Mouse (Mus musculus): Measurements from ENCODE around the gene Zdhhc14. TPM values are rescaled to one million over a fixed set of nuclear protein-coding genes. Genes with fewer than 3 reads are reported as not detected.
"Not testable (repeated sequence)": the region's sequence is repeated elsewhere in the genome, so short reads cannot be mapped to it uniquely, and the experiment has no call there.

The Zdhhc14 gene
- polyA plus RNA-seq, 1 experiment from 2014 or later = 2.0 TPM

- H3K36me3 ChIP-seq (ENCODE audit: control insufficient read depth, insufficient read depth, low read length) = no peaks in the 10 kb centered on the region
- no peak for DNase-seq (ENCODE audit: low spot score, missing footprints)
- H3K9ac ChIP-seq (ENCODE audit: low read length) = no peak overlapping the region
- no peak overlapping the region for H3K4me2 ChIP-seq
- no peaks in the 10 kb centered on the region for H3K27me3 ChIP-seq (ENCODE audit: control insufficient read depth, insufficient read depth, low read length)
- H3K27ac ChIP-seq (ENCODE audit: low read depth, low read length) = no peak overlapping the region
- 74% methylated on average over 6 of the region's 6 CpGs for WGBS
- no peaks in the 10 kb centered on the region for H3K4me1 ChIP-seq (ENCODE audit: control insufficient read depth, insufficient read depth, low read length)
- H3K4me3 ChIP-seq (ENCODE audit: low read depth, low read length) = no peak overlapping the region
- H3K9me3 ChIP-seq (ENCODE audit: control insufficient read depth, low read length) = no peaks in the 10 kb centered on the region
- no peak for ATAC-seq (ENCODE audit: low FRiP score)
Measured at GRCm38 (mm10) chr17:5622764-5623163, 130.4 kb downstream of the Zdhhc14 start.

DNA sequence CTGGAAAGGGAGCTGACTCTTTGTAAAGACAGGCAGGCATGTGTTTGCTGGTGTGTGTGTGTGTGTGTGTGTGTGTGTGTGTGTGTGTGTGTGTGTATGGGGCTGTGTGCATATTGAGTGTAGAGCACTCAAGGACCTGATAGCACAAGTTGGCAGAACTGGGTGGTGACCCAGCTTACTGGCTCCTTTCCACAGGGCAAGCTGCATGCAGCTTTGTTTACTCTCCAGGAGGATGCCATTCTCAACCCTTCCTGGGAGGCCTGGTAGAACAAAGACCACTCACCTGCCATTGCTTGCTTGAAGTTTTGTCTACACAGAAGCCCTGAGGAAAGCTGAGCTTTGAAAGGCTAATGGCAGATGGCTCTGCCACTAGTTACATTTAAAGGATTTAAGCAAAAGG lies 130.8 kb downstream of the Zdhhc14 start:
- no peak overlapping the region for H3K27ac ChIP-seq (ENCODE audit: low read depth, low read length)
- H3K27me3 ChIP-seq (ENCODE audit: control insufficient read depth, insufficient read depth, low read length) = no peaks in the 10 kb centered on the region
- DNase-seq (ENCODE audit: low spot score, missing footprints) = no peak
- no peak overlapping the region for H3K4me3 ChIP-seq (ENCODE audit: low read depth, low read length)
- H3K4me1 ChIP-seq (ENCODE audit: control insufficient read depth, insufficient read depth, low read length) = no peaks in the 10 kb centered on the region
- H3K9me3 ChIP-seq (ENCODE audit: control insufficient read depth, low read length) = no peaks in the 10 kb centered on the region
- no peak overlapping the region for H3K4me2 ChIP-seq
- no peak overlapping the region for H3K9ac ChIP-seq (ENCODE audit: low read length)
- no peak for ATAC-seq (ENCODE audit: low FRiP score)
- H3K36me3 ChIP-seq (ENCODE audit: control insufficient read depth, insufficient read depth, low read length) = no peaks in the 10 kb centered on the region

- DNase-seq (ENCODE audit: low spot score, missing footprints); H3K27ac ChIP-seq (ENCODE audit: low read depth, low read length); ATAC-seq (ENCODE audit: low FRiP score); H3K9me3 ChIP-seq (ENCODE audit: control insufficient read depth, low read length); H3K9ac ChIP-seq (ENCODE audit: low read length); H3K4me2 ChIP-seq; H3K36me3 ChIP-seq (ENCODE audit: control insufficient read depth, insufficient read depth, low read length); H3K27me3 ChIP-seq (ENCODE audit: control insufficient read depth, insufficient read depth, low read length); H3K4me3 ChIP-seq (ENCODE audit: low read depth, low read length); H3K4me1 ChIP-seq (ENCODE audit: control insufficient read depth, insufficient read depth, low read length): not testable (repeated sequence)
- WGBS = 80% methylated on average over 1 of the region's 1 CpGs
Measured at GRCm38 (mm10) chr17:5624815-5625214, 132.5 kb downstream of the Zdhhc14 start.

DNA sequence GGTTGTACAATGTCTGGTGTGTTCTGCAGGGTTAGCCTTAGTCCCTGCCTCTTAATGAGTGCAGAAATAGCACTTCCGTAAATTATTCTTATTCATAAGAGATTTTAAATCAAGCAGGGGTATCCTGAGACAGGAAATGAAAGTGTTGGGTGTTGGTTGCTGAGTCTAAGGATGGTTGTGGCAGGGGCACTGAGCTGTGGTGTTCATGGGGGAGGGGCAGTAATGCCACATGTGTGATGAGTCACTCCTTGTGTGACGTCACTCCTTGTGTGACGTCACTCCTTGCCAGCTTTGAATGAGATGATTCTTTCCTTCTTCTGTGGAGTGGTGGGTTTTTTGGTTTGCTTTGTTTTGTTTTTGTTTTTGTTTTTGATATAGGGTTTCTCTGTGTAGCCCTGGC lies 134.0 kb downstream of the Zdhhc14 start:
- Histone ChIP-seq H3K27me3 (ENCODE audit: control insufficient read depth, insufficient read depth, low read length) (no peaks in the 10 kb centered on the region), H3K4me3 (ENCODE audit: low read depth, low read length) (no peak overlapping the region), H3K9me3 (ENCODE audit: control insufficient read depth, low read length) (no peaks in the 10 kb centered on the region), H3K27ac (ENCODE audit: low read depth, low read length) (no peak overlapping the region), H3K4me2 (no peak overlapping the region), H3K36me3 (ENCODE audit: control insufficient read depth, insufficient read depth, low read length) (no peaks in the 10 kb centered on the region), H3K9ac (ENCODE audit: low read length) (no peak overlapping the region), H3K4me1 (ENCODE audit: control insufficient read depth, insufficient read depth, low read length) (no peaks in the 10 kb centered on the region)
- 85% methylated on average over 3 of the region's 3 CpGs for WGBS
- DNase-seq (ENCODE audit: low spot score, missing footprints) = no peak
- ATAC-seq (ENCODE audit: low FRiP score) = no peak

DNA sequence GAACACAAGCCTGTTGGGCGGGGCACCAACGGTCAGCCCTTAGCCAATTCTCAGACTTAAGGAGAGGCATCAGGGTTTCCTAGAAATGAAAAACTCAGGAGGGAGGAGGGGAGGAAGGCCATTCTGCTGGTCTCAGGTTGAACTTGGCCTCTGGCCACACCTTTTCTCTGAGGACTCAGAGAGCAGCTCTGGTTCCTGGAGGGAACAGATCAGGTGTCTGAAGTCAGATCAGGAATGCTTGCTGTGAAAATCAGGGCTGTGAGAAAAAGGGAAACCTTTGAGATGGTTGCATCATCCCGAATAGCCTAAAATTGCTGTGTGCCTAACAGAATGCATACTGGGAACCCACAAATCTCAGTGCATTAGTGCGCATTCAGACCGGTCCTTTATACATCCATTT lies 135.3 kb downstream of the Zdhhc14 start:
- WGBS = 91% methylated on average over 5 of the region's 5 CpGs
- no peaks in the 10 kb centered on the region for H3K9me3 ChIP-seq (ENCODE audit: control insufficient read depth, low read length)
- DNase-seq (ENCODE audit: low spot score, missing footprints) = no peak
- no peaks in the 10 kb centered on the region for H3K27me3 ChIP-seq (ENCODE audit: control insufficient read depth, insufficient read depth, low read length)
- no peaks in the 10 kb centered on the region for H3K36me3 ChIP-seq (ENCODE audit: control insufficient read depth, insufficient read depth, low read length)
- H3K27ac ChIP-seq (ENCODE audit: low read depth, low read length) = no peak overlapping the region
- no peak for ATAC-seq (ENCODE audit: low FRiP score)
- H3K4me2 ChIP-seq = no peak overlapping the region
- no peak overlapping the region for H3K4me3 ChIP-seq (ENCODE audit: low read depth, low read length)
- H3K9ac ChIP-seq (ENCODE audit: low read length) = no peak overlapping the region
- no peaks in the 10 kb centered on the region for H3K4me1 ChIP-seq (ENCODE audit: control insufficient read depth, insufficient read depth, low read length)

DNA sequence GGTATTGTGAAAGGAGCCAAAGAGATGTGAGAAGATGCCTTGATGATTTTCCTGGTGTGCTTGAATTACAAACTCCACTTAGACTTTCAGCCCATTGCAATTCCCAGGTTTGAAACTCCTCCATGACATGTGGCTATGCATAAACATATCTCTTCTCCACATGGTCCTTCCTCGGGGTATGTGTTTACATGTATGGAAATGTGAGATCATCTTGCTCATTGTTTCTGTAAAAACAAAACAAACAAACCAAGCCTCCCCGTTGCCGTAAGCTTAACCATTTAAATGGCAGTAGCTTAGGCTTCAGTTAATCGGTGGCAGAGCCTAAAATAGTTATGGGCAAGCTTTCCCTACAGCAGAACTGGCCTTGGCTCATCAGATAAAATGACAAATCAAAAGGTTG lies 137.3 kb downstream of the Zdhhc14 start:
- no peaks in the 10 kb centered on the region for H3K4me1 ChIP-seq (ENCODE audit: control insufficient read depth, insufficient read depth, low read length)
- no peak overlapping the region for H3K4me2 ChIP-seq
- H3K27me3 ChIP-seq (ENCODE audit: control insufficient read depth, insufficient read depth, low read length) = no peaks in the 10 kb centered on the region
- H3K9ac ChIP-seq (ENCODE audit: low read length) = no peak overlapping the region
- H3K9me3 ChIP-seq (ENCODE audit: control insufficient read depth, low read length) = no peaks in the 10 kb centered on the region
- ATAC-seq (ENCODE audit: low FRiP score) (no peak), DNase-seq (ENCODE audit: low spot score, missing footprints) (no peak)
- 78% methylated on average over 4 of the region's 4 CpGs for WGBS
- no peaks in the 10 kb centered on the region for H3K36me3 ChIP-seq (ENCODE audit: control insufficient read depth, insufficient read depth, low read length)
- H3K4me3 ChIP-seq (ENCODE audit: low read depth, low read length) = no peak overlapping the region
- no peak overlapping the region for H3K27ac ChIP-seq (ENCODE audit: low read depth, low read length)

- Histone ChIP-seq H3K4me3 (ENCODE audit: low read depth, low read length) (no peak overlapping the region), H3K4me1 (ENCODE audit: control insufficient read depth, insufficient read depth, low read length) (no peaks in the 10 kb centered on the region), H3K4me2 (no peak overlapping the region), H3K36me3 (ENCODE audit: control insufficient read depth, insufficient read depth, low read length) (no peaks in the 10 kb centered on the region), H3K9me3 (ENCODE audit: control insufficient read depth, low read length) (no peaks in the 10 kb centered on the region), H3K27me3 (ENCODE audit: control insufficient read depth, insufficient read depth, low read length) (no peaks in the 10 kb centered on the region), H3K9ac (ENCODE audit: low read length) (no peak overlapping the region), H3K27ac (ENCODE audit: low read depth, low read length) (no peak overlapping the region)
- DNase-seq (ENCODE audit: low spot score, missing footprints) = no peak
- no peak for ATAC-seq (ENCODE audit: low FRiP score)
- 83% methylated on average over 2 of the region's 2 CpGs for WGBS
Measured at GRCm38 (mm10) chr17:5635254-5635653, 142.9 kb downstream of the Zdhhc14 start.

DNA sequence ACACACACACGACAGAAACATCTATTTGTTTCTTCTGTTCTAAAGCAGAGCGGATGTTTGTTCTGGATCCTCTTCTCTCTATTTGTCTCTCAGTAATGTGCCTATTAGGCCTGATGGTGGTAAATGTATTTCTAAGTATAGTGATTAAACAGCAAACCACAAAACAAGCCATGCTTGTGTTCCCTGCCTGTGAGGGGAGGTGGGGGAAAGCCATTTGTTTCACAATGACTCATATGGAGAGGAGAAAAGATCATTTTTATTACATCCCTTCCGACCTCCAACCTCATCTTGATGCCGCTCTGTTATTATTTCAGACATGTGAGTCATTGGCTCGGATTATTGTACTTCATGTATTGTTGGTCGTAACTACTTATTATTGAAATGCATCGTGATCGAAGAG lies 149.1 kb downstream of the Zdhhc14 start:
- Histone ChIP-seq H3K36me3 (ENCODE audit: control insufficient read depth, insufficient read depth, low read length) (no peaks in the 10 kb centered on the region), H3K9me3 (ENCODE audit: control insufficient read depth, low read length) (no peaks in the 10 kb centered on the region), H3K27me3 (ENCODE audit: control insufficient read depth, insufficient read depth, low read length) (no peaks in the 10 kb centered on the region), H3K9ac (ENCODE audit: low read length) (no peak overlapping the region), H3K4me1 (ENCODE audit: control insufficient read depth, insufficient read depth, low read length) (no peaks in the 10 kb centered on the region), H3K4me3 (ENCODE audit: low read depth, low read length) (no peak overlapping the region), H3K27ac (ENCODE audit: low read depth, low read length) (no peak overlapping the region), H3K4me2 (no peak overlapping the region)
- ATAC-seq (ENCODE audit: low FRiP score) = no peak
- no peak for DNase-seq (ENCODE audit: low spot score, missing footprints)
- 93% methylated on average over 8 of the region's 8 CpGs for WGBS

DNA sequence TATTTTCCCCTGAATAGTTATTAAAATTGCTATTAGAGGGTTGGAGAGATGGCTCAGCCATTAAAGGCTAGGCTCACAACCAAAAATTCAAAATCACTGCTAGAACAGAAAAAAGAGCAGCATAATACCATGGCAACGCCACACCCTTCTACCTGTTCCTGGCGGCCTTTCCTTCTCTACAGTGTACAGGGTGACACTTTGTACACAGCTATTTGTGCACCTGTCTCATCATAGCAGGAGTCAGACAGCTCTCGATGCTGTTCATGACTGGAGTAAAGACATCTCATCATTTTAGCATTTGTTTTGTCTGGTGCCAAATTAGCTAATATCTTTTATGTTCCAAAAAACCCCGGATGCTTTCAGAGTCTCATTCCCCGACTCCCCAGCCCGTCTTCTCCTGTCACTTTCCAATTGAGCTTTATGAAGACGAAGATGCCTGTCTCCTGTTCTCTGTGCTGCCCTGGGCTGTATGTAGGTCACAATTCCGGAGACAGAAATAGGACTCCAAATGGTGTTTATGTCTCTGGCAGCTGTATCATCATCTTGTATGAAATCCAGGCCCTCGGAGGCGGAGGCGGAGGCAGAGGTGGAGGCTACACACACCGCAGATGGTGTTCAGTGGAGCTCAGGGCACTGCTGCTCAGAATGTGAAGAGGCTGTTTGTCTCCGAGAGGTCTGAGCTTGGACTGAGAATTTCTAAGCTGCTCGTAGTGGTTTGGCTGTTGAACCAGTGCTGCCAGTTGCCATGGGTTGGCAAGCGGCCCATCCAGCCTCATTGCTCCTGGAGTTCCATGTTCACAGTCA lies 150.8 kb downstream of the Zdhhc14 start:
- H3K36me3 ChIP-seq (ENCODE audit: control insufficient read depth, insufficient read depth, low read length) = no peaks in the 10 kb centered on the region
- ATAC-seq (ENCODE audit: low FRiP score) (no peak), DNase-seq (ENCODE audit: low spot score, missing footprints) (no peak)
- H3K4me2 ChIP-seq = no peak overlapping the region
- H3K4me1 ChIP-seq (ENCODE audit: control insufficient read depth, insufficient read depth, low read length) = no peaks in the 10 kb centered on the region
- H3K9ac ChIP-seq (ENCODE audit: low read length) = no peak overlapping the region
- WGBS = 91% methylated on average over 15 of the region's 15 CpGs
- no peak overlapping the region for H3K4me3 ChIP-seq (ENCODE audit: low read depth, low read length)
- no peaks in the 10 kb centered on the region for H3K27me3 ChIP-seq (ENCODE audit: control insufficient read depth, insufficient read depth, low read length)
- no peaks in the 10 kb centered on the region for H3K9me3 ChIP-seq (ENCODE audit: control insufficient read depth, low read length)
- H3K27ac ChIP-seq (ENCODE audit: low read depth, low read length) = no peak overlapping the region
